Mouse (Mus musculus): Measurements from ENCODE around the gene Prrg1. TPM values are rescaled to one million over a fixed set of nuclear protein-coding genes. Genes with fewer than 3 reads are reported as not detected.
A peak's percentile ranks its signal among the peaks of the same experiment; 100 is the strongest.

Prrg1 gene
- polyA plus RNA-seq (2014; fragmentation: Nextera tagmentation; extraction: Ambion mirVana), result 9.4 and 10.7 TPM in 2 replicates

DNA sequence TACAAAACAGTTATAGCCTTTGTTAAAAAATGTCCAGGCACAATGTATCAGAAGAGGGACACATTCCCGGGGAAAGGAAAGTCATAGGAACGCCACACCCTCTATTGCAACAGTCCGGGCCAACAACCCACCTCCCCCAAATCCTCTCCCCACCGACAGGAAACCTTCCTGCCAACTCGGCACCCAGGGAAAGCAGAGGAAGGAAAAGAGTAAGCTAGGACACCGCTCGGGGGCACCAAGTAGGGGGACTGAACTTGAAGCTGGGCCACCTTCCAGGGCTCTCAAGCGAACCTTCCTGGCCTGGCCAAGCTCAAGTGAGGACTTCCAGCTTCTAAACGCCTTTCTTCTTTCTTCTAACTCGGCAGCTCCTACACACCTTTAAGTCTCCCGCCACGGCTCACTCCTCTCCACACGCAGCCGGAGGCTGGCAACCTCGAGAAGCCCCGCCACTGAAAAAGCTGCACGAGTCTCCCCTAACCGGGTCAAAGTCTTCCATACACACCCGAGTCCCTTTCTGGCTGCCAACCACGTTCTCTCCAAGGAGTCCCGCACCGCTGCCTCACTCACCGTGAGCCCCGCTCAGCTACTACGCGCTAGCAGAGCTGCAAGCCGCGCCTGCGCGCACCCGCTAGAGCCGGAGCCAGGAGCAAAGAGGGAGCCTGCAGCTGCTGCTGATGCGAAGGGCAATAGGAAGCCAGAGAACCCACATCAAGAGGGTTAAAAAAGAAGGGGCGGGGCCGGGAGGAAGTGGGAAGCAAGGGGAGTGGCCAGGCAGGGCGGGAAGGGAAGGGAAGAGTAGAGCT, at the start of gene Prrg1:
Gene Prrg1, minus strand, starts transcription at position 695 of the 803 bp plus-strand sequence.
- H3K4me2 ChIP-seq (replicated peaks; ENCODE audit: low read depth, low read length), result peak within 1 kb of the TSS; percentile 34
- no peaks in the 10 kb centered on the region for H3K36me3 ChIP-seq (ENCODE audit: control insufficient read depth, insufficient read depth, low read length)
- peak within 1 kb of the TSS; percentile 50 for H3K4me3 ChIP-seq (ENCODE audit: low read length)
- H3K27me3 ChIP-seq (ENCODE audit: control insufficient read depth, insufficient read depth, low read length), result no peaks in the 10 kb centered on the region
- WGBS, result 27% methylated on average over 36 of the region's 36 CpGs
- peak; percentile 99 for ATAC-seq (ENCODE audit: low FRiP score, low TSS enrichment)
- H3K27ac ChIP-seq (ENCODE audit: low read depth, low read length), result peak within 1 kb of the TSS; percentile 81
- H3K9me3 ChIP-seq (ENCODE audit: control insufficient read depth, low read length), result no peaks in the 10 kb centered on the region
- H3K4me1 ChIP-seq (ENCODE audit: control insufficient read depth, insufficient read depth, low read length), result no peaks in the 10 kb centered on the region
- H3K9ac ChIP-seq (ENCODE audit: low read depth, low read length), result peak within 1 kb of the TSS; percentile 59

DNA sequence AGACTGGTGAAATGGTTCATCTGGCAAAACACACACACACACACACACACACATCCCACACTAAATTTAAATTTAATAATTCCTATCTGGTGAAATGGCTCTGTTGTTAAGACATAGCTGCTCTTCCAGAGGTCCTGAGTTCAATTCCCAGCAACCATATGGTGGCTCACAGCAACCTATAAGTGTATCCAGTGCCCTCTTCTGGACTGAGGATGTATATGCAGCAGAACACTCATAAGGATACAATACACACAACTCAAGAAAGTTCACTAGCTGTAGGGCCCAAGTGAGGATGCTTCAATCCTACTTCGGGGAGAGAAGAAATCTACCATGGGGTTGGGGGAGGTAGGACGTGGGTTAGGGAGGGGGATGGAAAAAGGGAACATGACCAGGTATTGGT, 22.1 kb upstream of the Prrg1 start:
- Histone ChIP-seq H3K4me1 (ENCODE audit: control insufficient read depth, insufficient read depth, low read length) (no peaks in the 10 kb centered on the region), H3K4me3 (ENCODE audit: low read length) (no peak overlapping the region), H3K36me3 (ENCODE audit: control insufficient read depth, insufficient read depth, low read length) (no peaks in the 10 kb centered on the region), H3K27ac (ENCODE audit: low read depth, low read length) (no peak overlapping the region), H3K9ac (ENCODE audit: low read depth, low read length) (no peak overlapping the region), H3K27me3 (ENCODE audit: control insufficient read depth, insufficient read depth, low read length) (no peaks in the 10 kb centered on the region), H3K9me3 (ENCODE audit: control insufficient read depth, low read length) (no peaks in the 10 kb centered on the region), H3K4me2 (replicated peaks; ENCODE audit: low read depth, low read length) (no peak overlapping the region)
- ATAC-seq (ENCODE audit: low FRiP score, low TSS enrichment), result no peak
- WGBS, result 62% methylated on average over 2 of the region's 2 CpGs

DNA sequence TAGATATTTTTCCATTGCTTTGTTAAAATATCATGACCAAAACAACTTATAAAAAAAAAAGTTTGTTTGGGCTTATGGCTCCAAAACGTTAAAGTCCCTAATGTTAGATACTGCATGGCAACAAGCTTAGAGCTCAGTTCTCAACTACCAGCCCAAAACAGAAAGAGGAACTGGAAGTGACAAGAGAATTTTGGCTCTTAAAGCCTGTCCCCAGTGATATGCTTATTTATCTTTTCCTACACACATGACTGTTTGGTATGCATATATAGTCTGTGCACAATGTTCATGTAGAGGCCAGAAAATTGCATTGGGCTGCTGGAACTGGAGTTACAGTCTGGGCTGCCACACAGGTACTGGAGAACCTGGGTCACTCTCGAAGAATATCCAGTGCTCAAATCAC, 9.4 kb upstream of the Prrg1 start:
- H3K4me3 ChIP-seq (ENCODE audit: low read length), result no peak overlapping the region
- ATAC-seq (ENCODE audit: low FRiP score, low TSS enrichment), result no peak
- H3K9me3 ChIP-seq (ENCODE audit: control insufficient read depth, low read length), result no peaks in the 10 kb centered on the region
- no peaks in the 10 kb centered on the region for H3K36me3 ChIP-seq (ENCODE audit: control insufficient read depth, insufficient read depth, low read length)
- no peak overlapping the region for H3K27ac ChIP-seq (ENCODE audit: low read depth, low read length)
- WGBS, result 69% methylated on average over 2 of the region's 2 CpGs
- no peak overlapping the region for H3K4me2 ChIP-seq (replicated peaks; ENCODE audit: low read depth, low read length)
- H3K27me3 ChIP-seq (ENCODE audit: control insufficient read depth, insufficient read depth, low read length), result no peaks in the 10 kb centered on the region
- no peaks in the 10 kb centered on the region for H3K4me1 ChIP-seq (ENCODE audit: control insufficient read depth, insufficient read depth, low read length)
- H3K9ac ChIP-seq (ENCODE audit: low read depth, low read length), result no peak overlapping the region

DNA sequence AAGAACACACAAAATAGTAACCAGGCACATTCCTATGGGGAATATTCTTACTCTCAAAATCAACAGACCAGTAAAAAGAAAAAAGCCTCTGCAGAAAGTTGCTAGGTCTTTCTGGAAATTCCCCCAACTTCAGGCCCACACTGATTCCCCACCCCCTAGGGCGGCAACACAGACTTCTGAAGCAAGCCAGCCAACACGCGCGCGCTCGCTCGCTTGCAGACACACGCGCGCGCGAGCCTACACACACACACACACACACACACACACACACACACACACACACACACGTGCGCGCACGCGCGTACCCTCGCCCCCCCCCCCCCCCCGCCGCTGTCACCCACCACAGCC, 868 bp downstream of the Prrg1 start:
- H3K27me3 ChIP-seq (ENCODE audit: control insufficient read depth, insufficient read depth, low read length), result no peaks in the 10 kb centered on the region
- ATAC-seq (ENCODE audit: low FRiP score, low TSS enrichment), result peak; percentile 75
- peak overlapping the region; percentile 50 for H3K4me3 ChIP-seq (ENCODE audit: low read length)
- H3K9ac ChIP-seq (ENCODE audit: low read depth, low read length), result peak overlapping the region; percentile 59; the same call in 1 of the 2 replicates
- no peaks in the 10 kb centered on the region for H3K36me3 ChIP-seq (ENCODE audit: control insufficient read depth, insufficient read depth, low read length)
- no peaks in the 10 kb centered on the region for H3K9me3 ChIP-seq (ENCODE audit: control insufficient read depth, low read length)
- peak overlapping the region; percentile 34 for H3K4me2 ChIP-seq (replicated peaks; ENCODE audit: low read depth, low read length)
- no peak overlapping the region; the same call in 1 of the 2 replicates for H3K27ac ChIP-seq (ENCODE audit: low read depth, low read length)
- H3K4me1 ChIP-seq (ENCODE audit: control insufficient read depth, insufficient read depth, low read length), result no peaks in the 10 kb centered on the region
- 31% methylated on average over 12 of the region's 21 CpGs for WGBS

DNA sequence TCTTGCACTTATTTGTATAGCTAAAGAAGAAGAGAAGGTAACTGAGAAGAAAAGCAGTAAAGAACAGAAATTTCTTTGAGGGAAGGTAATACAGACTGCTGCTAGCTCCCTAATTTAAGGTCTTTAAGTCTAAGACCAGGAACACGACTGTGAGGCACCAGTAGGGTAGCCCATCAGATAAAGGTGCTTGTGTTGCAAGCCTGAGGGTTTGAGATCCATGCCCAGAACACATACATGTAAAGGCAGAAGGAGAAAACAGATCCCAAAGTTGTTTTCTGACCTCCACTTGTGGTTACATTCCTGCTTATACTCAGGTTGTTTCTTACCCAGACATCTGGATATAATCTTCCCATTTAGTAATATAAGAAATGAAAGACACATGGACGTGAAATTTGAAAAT, 20.2 kb downstream of the Prrg1 start:
- Histone ChIP-seq H3K36me3 (ENCODE audit: control insufficient read depth, insufficient read depth, low read length) (no peaks in the 10 kb centered on the region), H3K4me1 (ENCODE audit: control insufficient read depth, insufficient read depth, low read length) (no peaks in the 10 kb centered on the region), H3K9me3 (ENCODE audit: control insufficient read depth, low read length) (no peaks in the 10 kb centered on the region), H3K4me3 (ENCODE audit: low read length) (no peak overlapping the region), H3K9ac (ENCODE audit: low read depth, low read length) (no peak overlapping the region), H3K4me2 (replicated peaks; ENCODE audit: low read depth, low read length) (no peak overlapping the region), H3K27ac (ENCODE audit: low read depth, low read length) (no peak overlapping the region), H3K27me3 (ENCODE audit: control insufficient read depth, insufficient read depth, low read length) (no peaks in the 10 kb centered on the region)
- 55% methylated on average over 2 of the region's 2 CpGs for WGBS
- ATAC-seq (ENCODE audit: low FRiP score, low TSS enrichment), result no peak

DNA sequence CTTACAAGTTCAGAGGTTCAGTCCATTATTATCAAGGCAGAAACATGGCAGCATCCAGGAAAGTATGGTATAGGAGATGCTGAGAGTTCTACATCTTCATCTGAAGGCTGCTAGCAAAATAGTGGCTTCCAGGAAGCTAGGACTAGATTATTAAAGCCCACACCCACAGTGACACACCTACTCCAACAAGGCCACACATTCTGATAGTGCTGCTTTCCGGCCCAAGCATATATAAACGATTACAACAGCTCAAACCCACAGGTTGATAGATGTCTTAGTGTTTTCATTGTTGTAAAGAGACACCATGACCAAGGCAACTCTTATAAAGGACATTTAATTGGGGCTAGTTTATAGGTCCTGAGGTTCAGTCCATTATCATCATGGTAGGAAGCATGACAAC, 30.3 kb downstream of the Prrg1 start:
- Histone ChIP-seq H3K9me3 (ENCODE audit: control insufficient read depth, low read length) (no peaks in the 10 kb centered on the region), H3K4me2 (replicated peaks; ENCODE audit: low read depth, low read length) (no peak overlapping the region), H3K4me1 (ENCODE audit: control insufficient read depth, insufficient read depth, low read length) (no peaks in the 10 kb centered on the region), H3K36me3 (ENCODE audit: control insufficient read depth, insufficient read depth, low read length) (no peaks in the 10 kb centered on the region), H3K4me3 (ENCODE audit: low read length) (no peak overlapping the region), H3K27me3 (ENCODE audit: control insufficient read depth, insufficient read depth, low read length) (no peaks in the 10 kb centered on the region), H3K9ac (ENCODE audit: low read depth, low read length) (no peak overlapping the region), H3K27ac (ENCODE audit: low read depth, low read length) (no peak overlapping the region)
- ATAC-seq (ENCODE audit: low FRiP score, low TSS enrichment), result no peak
- 90% methylated on average over 2 of the region's 2 CpGs for WGBS

DNA sequence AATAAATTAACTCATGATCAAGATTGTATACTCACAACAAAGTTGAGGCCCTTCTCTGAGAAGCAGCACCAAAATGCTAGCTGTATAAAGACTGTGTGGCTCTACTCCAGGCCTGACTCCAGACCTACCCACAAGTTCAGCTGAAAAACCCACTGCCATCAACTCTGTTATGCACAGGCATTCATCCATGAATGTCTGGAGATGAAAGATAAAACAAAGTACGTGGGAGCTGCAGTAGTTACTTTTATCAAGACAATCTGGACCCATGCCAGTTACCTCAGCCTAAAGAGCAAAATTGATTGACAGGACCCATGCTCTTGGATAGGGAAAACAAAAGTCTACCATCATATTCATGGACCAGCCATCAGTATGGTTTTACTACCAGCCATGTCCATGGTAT, 31.0 kb downstream of the Prrg1 start:
- WGBS, result 46% methylated on average over 1 of the region's 1 CpGs
- H3K4me2 ChIP-seq (replicated peaks; ENCODE audit: low read depth, low read length), result no peak overlapping the region
- no peak overlapping the region for H3K27ac ChIP-seq (ENCODE audit: low read depth, low read length)
- H3K27me3 ChIP-seq (ENCODE audit: control insufficient read depth, insufficient read depth, low read length), result no peaks in the 10 kb centered on the region
- no peaks in the 10 kb centered on the region for H3K36me3 ChIP-seq (ENCODE audit: control insufficient read depth, insufficient read depth, low read length)
- no peaks in the 10 kb centered on the region for H3K4me1 ChIP-seq (ENCODE audit: control insufficient read depth, insufficient read depth, low read length)
- no peak overlapping the region for H3K4me3 ChIP-seq (ENCODE audit: low read length)
- H3K9ac ChIP-seq (ENCODE audit: low read depth, low read length), result no peak overlapping the region
- H3K9me3 ChIP-seq (ENCODE audit: control insufficient read depth, low read length), result no peaks in the 10 kb centered on the region
- ATAC-seq (ENCODE audit: low FRiP score, low TSS enrichment), result no peak

DNA sequence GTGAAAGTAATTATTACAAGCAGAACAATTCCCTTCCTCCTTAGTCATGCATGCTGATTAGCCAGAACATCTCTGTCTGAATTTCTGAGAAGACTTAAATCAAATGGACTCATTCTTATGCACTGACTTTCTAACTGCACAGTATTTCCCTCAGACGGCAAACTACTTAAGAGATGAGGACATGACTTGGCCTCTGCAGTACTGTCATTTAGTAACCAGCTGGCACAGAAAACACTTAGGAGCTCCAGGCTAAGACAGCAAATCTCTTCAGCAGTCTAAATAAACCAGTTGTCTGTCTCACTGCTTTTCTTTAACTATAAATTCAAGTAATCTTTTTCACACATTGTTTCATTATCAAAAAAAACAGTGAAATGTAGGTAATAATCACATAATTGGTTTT, 36.0 kb downstream of the Prrg1 start:
- Histone ChIP-seq H3K4me1 (ENCODE audit: control insufficient read depth, insufficient read depth, low read length) (no peaks in the 10 kb centered on the region), H3K9me3 (ENCODE audit: control insufficient read depth, low read length) (no peaks in the 10 kb centered on the region), H3K27ac (ENCODE audit: low read depth, low read length) (no peak overlapping the region), H3K4me3 (ENCODE audit: low read length) (no peak overlapping the region), H3K27me3 (ENCODE audit: control insufficient read depth, insufficient read depth, low read length) (no peaks in the 10 kb centered on the region), H3K4me2 (replicated peaks; ENCODE audit: low read depth, low read length) (no peak overlapping the region), H3K9ac (ENCODE audit: low read depth, low read length) (no peak overlapping the region), H3K36me3 (ENCODE audit: control insufficient read depth, insufficient read depth, low read length) (no peaks in the 10 kb centered on the region)
- ATAC-seq (ENCODE audit: low FRiP score, low TSS enrichment), result no peak
- 52% methylated on average over 1 of the region's 1 CpGs for WGBS

DNA sequence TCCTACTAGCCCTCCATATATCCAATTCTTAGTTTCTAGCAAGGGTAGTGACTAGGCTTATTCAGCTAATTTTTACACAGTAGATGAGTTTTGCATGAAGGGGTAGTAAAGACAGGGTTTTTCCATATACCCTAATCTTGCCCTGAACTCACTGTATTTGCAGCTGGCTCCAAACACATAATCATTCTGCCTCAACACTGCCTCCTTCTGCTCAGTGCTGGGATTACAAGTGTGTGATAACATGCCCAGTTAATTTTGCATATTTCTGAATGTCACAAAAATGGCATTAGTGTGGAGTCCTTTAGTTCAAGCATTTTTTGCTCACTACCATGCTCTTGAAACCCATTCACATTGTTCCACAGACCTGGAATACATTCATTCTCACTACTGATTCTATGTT, 44.0 kb downstream of the Prrg1 start:
- Histone ChIP-seq H3K9me3 (ENCODE audit: control insufficient read depth, low read length) (no peaks in the 10 kb centered on the region), H3K4me1 (ENCODE audit: control insufficient read depth, insufficient read depth, low read length) (no peaks in the 10 kb centered on the region), H3K4me2 (replicated peaks; ENCODE audit: low read depth, low read length) (no peak overlapping the region), H3K27me3 (ENCODE audit: control insufficient read depth, insufficient read depth, low read length) (no peaks in the 10 kb centered on the region), H3K27ac (ENCODE audit: low read depth, low read length) (no peak overlapping the region), H3K9ac (ENCODE audit: low read depth, low read length) (no peak overlapping the region), H3K4me3 (ENCODE audit: low read length) (no peak overlapping the region), H3K36me3 (ENCODE audit: control insufficient read depth, insufficient read depth, low read length) (no peaks in the 10 kb centered on the region)
- ATAC-seq (ENCODE audit: low FRiP score, low TSS enrichment), result no peak

Measured in kidney, embryonic 14.5 days (tissue).